Mouse (Mus musculus): ENCODE data around the gene Unk.

The Unk gene

GRCm38 (mm10) chr11:116063562-116063961 is 33.4 kb downstream of the Unk start:
- no peak for DNase-seq (ENCODE audit: low spot score in 2 of 2)

GRCm38 (mm10) chr11:116064187-116064867 is 34.2 kb downstream of the Unk start:
- no peak for DNase-seq (ENCODE audit: low spot score in 2 of 2)

- DNase-seq (ENCODE audit: low spot score in 2 of 2), result no peak
Measured at GRCm38 (mm10) chr11:116065345-116065744, 35.2 kb downstream of the Unk start.

- no peak for DNase-seq (ENCODE audit: low spot score in 2 of 2)
Measured at GRCm38 (mm10) chr11:116071510-116071909, 41.4 kb downstream of the Unk start.

GRCm38 (mm10) chr11:116072608-116073007 is 42.5 kb downstream of the Unk start:
- no peak for DNase-seq (ENCODE audit: low spot score in 2 of 2)

GRCm38 (mm10) chr11:116074436-116074991 is 44.4 kb downstream of the Unk start:
- no peak for DNase-seq (ENCODE audit: low spot score in 2 of 2)

GRCm38 (mm10) chr11:116075539-116076265 is 45.6 kb downstream of the Unk start:
- no peak for DNase-seq (ENCODE audit: low spot score in 2 of 2)

GRCm38 (mm10) chr11:116076266-116076540 is 46.1 kb downstream of the Unk start:
- no peak for DNase-seq (ENCODE audit: low spot score in 2 of 2)

- no peak for DNase-seq (ENCODE audit: low spot score in 2 of 2)
Measured at GRCm38 (mm10) chr11:116076836-116077235, 46.7 kb downstream of the Unk start.

- no peak for DNase-seq (ENCODE audit: low spot score in 2 of 2)
Measured at GRCm38 (mm10) chr11:116077446-116078204, 47.5 kb downstream of the Unk start, which contains the start of gene Unc13d. Gene Unc13d (minus strand): TSS chr11:116077961.

GRCm38 (mm10) chr11:116078221-116078620 is 48.1 kb downstream of the Unk start:
- DNase-seq (ENCODE audit: low spot score in 2 of 2), result no peak

GRCm38 (mm10) chr11:116078676-116079320 is 48.7 kb downstream of the Unk start:
- no peak for DNase-seq (ENCODE audit: low spot score in 2 of 2)

- peak in 1 of 2 experiments; percentile 50 for DNase-seq (ENCODE audit: low spot score in 2 of 2)
Measured at GRCm38 (mm10) chr11:116079511-116079910, 49.4 kb downstream of the Unk start.

GRCm38 (mm10) chr11:116081081-116081480 is 51.0 kb downstream of the Unk start:
- no peak for DNase-seq (ENCODE audit: low spot score in 2 of 2)

GRCm38 (mm10) chr11:116083096-116083672 is 53.1 kb downstream of the Unk start:
- no peak for DNase-seq (ENCODE audit: low spot score in 2 of 2)

GRCm38 (mm10) chr11:116084166-116084565 is 54.0 kb downstream of the Unk start:
- DNase-seq (ENCODE audit: low spot score in 2 of 2), result no peak

GRCm38 (mm10) chr11:116086258-116087193 is 56.4 kb downstream of the Unk start, which contains the start of gene Wbp2:
Gene Wbp2 (minus strand): TSS chr11:116086995.
- peak; percentile 95 to 96 for DNase-seq (ENCODE audit: low spot score in 2 of 2)

GRCm38 (mm10) chr11:116087194-116088130 is 57.3 kb downstream of the Unk start:
- peak; percentile 76 to 79 for DNase-seq (ENCODE audit: low spot score in 2 of 2)

- no peak for DNase-seq (ENCODE audit: low spot score in 2 of 2)
Measured at GRCm38 (mm10) chr11:116088188-116088587, 58.1 kb downstream of the Unk start.
